Mouse (Mus musculus) induced T-regulatory cell, adult 2 months (primary cell): ENCODE data around the gene Ly6g6e.
A peak's percentile ranks its signal among the peaks of the same experiment; 100 is the strongest.

ENCODE experiments used
- DNase-seq: peaks from one replicate; pipeline ENCODE4 v3.0.0-alpha.2; 2012; ENCODE audit warnings: low read depth

Gene Ly6g6e

DNA sequence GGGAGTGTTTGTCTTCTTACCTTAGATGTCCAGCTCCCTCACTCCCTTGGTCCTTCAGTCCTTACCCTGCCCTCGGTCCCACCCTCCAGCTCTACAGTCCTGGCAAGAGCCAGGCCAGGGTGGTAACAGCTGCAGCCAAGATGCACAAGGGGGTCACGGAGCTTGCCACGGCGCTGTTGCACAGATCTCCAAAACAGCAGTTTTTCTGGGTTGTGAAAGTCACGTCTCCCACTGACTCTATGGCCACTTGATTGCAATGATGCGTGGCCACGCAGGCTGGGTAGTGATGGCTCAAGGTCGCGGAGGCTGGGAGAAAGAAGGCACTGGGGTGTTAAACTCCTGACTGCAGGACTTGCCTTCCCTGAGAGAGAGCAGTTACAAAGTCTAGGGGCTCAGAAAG lies 5.2 kb upstream of the Ly6g6e start:
- no peak for DNase-seq

- DNase-seq: no peak
Observed at GRCm38 (mm10) chr17:35074097-35074496, 2.6 kb upstream of the Ly6g6e start.

DNA sequence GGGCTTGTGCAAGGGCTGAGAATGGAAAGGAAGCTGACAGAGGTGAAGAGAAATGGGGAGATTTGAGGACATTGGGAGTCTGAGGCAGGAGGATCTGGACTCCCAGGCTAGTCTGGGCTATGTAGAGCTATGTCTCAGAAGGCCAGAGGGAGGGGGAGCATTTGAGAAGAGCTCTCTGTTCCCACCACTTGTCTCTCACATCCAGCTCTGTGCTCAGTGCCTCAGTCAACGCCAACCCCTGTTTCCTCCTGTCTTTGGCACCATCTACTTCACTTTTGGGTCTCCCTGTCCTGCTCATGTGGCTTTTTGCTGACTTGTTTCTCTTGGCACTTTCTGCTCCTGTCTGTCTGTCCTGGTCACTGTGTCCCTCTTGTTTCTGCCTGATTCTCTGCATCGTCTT lies 583 bp downstream of the Ly6g6e start:
- no peak for DNase-seq

DNA sequence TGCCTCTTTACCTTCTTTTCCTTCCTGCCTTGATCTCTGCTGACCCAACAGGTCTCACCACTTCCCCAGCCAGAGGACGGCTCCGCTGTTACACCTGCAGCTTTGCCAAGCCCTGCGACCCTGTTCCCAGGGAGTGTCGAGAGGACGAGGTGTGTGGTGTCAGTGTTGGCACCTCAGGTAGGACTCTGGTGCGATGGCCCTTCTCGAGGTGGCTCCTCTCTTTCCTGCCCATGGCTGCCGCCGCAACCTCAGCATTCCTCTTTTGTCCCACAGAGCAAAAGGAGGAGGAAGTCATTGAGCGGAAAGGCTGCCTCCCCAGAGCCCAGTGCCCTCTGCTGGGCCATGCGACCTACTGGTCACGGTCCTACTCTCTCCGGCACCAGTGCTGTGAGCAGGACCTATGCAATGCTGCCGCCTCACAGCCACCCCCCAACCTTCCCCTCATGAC lies 1.1 kb downstream of the Ly6g6e start, which contains the start of gene Ly6g6d:
Ly6g6d (minus strand) TSS at position 280 of the 448 bp plus-strand sequence.
- no peak for DNase-seq

DNA sequence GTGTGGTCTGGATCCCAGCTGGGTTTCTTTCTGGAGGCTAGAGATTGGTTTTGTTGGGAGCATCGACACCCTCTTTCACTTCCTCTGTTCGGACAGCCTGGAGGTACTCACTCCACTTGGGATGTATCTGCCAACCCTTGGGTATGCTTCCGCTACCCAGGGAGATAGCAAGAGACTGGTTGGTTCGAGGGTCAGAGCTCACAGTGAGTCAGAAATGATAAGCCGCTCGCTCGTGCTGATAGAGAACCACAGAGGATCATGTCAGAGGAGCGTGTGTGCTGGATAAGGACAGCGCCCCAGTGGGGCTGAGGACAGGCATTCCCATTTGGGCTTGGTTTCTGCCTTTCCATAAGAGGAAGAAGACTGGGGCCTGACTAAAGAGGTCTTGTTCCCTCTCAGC lies 3.1 kb downstream of the Ly6g6e start:
- no peak for DNase-seq

- no peak for DNase-seq
Observed at GRCm38 (mm10) chr17:35080248-35080647, 3.5 kb downstream of the Ly6g6e start.

- no peak for DNase-seq
Observed at GRCm38 (mm10) chr17:35080710-35081109, 4.0 kb downstream of the Ly6g6e start.

DNA sequence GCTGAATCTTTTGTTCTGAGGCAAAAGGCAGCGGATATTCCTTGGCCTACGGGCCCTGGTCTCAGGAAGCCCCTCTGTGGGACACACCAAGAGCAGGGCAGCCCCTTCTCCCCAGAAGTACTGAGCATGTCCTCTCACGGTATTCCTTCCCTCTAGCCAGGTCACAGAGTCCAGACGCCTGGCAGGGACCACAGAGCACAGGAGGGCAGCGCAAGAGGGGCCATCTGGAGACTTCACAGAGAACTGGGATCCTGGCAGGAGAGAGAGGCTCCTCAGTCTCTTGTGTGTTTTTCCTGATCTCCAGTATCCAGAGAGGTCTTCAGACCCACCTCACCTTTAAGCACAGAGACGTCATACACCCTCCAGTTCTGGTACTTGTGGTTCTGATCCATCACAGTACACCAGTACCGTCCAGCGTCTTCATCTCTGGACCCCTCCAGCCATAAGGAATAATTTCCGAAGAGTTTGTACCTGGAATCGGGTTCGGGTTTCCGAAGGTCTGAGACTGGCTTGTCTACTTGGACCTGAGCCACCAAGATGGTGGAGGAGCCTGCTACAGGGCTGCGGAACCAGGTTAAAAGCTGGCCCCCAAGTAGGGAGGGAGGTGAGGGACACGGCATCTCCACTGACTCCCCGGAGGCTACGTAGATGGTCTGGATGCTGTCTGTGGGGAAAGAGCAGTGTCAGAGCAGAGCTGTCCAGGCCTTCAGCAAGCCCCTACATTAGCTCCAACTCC lies 6.3 kb downstream of the Ly6g6e start:
- no peak for DNase-seq

GRCm38 (mm10) chr17:35083929-35084497 lies 7.3 kb downstream of the Ly6g6e start:
- no peak for DNase-seq

GRCm38 (mm10) chr17:35085208-35085865 lies 8.6 kb downstream of the Ly6g6e start, which contains the start of gene Ly6g6f:
Gene Ly6g6f, minus strand, starts transcription at chr17:35085610.
- DNase-seq: no peak

DNA sequence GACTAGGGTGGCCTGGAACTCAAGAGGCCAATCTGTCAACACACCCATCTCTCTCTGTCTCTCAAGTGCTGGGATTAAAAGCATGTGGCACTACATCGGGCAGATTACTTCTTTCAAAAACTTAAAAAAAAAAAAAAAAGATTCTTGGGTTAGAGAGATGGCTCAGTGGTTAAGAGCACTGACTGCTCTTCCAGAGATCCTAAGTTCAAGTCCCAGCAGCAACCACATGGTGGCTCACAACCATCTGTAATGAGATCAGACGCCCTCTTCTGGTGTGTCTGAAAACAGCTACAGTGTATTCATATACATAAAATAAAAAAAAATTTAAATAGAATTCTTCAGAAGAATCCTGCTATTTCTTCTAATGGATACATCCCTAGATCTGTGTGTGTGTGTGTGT lies 11.4 kb downstream of the Ly6g6e start:
- DNase-seq: peak; percentile 47

DNA sequence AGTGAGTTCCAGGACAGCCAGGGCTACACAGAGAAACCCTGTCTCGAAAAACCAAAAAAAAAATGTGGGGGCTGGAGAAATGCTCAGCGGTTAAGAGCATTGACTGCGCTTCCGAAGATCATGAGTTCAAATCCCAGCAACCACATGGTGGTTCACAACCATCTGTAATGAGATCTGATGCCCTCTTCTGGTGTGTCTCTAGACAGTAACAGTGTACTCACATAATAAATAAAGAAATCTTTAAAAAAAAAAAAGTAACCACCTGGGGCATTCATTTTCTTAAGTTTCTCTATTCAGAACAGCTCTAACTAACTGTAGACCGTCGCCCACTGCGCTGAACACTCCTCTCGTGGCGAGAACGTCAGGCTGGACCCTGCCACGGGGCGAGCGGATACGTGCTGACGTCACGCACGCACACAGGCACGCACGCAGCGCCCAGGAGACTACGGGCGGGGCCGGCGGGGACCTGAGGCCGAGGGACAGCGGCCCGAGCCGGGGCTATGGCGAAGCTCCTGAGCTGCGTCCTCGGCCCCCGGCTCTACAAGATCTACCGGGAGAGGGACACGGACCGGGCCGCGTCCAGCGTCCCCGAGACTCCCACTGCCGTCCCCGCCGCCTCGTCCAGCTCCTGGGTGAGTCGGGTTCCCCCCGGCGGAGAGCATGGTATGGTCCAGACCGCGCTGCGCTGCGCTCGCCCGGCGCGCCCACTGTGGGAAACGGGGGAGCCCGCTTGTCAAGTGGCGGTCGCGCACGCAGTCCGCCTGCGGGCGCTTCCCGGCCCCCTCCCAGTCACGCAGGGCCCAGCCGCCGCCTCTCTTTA lies 12.3 kb downstream of the Ly6g6e start, which contains the start of gene Abhd16a:
Abhd16a (plus strand) TSS at position 439 of the 820 bp plus-strand sequence.
- peak; percentile 96 for DNase-seq

- no peak for DNase-seq
Observed at GRCm38 (mm10) chr17:35090166-35090932, 13.6 kb downstream of the Ly6g6e start.

- DNase-seq: no peak
Observed at GRCm38 (mm10) chr17:35092403-35093198, 15.9 kb downstream of the Ly6g6e start.

DNA sequence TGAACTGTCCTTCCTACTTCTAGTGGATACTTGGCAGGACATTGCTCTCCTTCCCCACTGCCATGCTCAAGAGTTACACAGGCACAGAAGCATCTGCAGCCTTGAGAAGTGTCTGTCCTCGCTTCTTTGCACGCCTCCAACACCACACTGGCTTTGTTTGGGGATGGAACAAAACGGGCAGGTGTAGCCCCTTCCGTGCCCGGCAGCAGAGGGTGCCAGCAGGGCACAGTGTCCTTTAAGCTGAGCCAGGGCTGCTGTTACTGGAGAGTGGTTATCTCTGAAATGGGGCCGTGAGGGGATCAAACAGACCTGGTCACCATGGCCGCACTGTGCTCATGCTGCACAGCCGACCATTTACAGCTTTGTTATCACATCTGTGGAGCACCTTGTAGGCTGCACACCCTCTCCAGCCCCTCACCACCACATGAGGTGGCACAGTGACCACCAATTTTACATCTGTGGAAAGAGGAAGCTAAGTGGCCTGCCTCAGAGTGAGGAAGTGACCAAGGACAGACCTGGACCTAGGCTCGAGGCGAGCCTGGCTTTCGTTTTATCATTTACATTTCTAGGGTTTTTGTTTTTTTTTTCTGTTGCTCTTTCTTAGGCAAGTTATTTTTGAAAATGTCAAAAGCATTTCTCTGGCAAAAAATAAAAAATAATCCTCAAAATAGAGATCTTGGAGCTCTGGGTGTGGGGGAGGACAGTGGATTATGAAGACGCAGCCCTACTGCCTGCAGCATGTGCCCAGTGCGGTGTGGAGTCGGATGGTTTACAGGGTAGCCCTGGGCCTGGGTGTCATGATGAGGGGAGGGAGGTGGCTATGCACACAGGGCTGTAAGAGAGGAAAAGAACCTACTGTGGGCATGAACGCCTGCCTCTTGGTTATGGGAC lies 18.0 kb downstream of the Ly6g6e start:
- DNase-seq: no peak

DNA sequence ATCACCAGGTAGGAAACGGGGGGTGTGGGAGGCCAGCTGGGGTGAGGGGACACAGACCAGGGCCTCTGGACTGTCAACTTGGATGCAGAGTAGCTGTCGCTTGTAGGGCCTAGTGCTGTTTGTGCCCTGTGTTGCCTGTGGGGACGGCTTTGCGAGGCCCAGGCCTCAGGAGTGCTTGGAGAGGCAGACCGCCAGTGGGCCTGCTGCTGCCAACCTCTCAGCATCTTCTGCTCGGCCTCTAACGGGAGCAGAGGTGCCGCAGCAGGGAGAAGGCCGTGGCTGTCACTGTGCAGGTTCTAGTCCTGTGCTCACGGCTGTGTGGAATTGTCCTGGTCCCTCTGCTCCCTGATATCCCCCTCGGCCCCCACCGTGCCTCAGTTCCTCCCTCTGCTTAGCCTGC lies 19.9 kb downstream of the Ly6g6e start:
- no peak for DNase-seq

- no peak for DNase-seq
Observed at GRCm38 (mm10) chr17:35097164-35097655, 20.5 kb downstream of the Ly6g6e start.

DNA sequence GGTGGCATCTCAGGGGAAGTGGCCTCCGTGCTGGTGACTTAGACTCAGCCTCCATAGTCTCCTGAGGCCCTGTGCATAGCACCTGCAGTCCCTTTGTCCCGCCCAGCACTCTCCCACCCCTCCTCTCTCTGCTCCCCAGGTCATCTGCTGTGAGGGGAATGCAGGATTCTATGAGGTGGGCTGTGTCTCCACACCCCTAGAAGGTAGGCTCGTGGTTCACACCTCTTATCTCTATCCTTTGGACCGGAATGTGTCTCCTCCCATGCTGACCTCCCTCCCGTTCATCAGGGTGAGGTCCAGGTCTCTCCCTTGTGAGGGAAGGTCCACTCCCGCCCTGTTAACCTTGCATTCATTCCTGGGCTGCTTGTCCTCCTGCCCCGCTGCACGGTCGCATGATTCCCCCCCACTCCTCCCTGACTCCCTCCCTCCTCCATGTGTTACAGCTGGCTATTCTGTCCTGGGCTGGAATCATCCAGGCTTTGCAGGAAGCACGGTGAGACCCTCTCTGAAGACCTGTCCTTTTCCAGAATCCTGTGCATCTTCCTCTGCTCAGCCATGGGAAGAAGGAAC lies 23.6 kb downstream of the Ly6g6e start:
- DNase-seq: no peak

DNA sequence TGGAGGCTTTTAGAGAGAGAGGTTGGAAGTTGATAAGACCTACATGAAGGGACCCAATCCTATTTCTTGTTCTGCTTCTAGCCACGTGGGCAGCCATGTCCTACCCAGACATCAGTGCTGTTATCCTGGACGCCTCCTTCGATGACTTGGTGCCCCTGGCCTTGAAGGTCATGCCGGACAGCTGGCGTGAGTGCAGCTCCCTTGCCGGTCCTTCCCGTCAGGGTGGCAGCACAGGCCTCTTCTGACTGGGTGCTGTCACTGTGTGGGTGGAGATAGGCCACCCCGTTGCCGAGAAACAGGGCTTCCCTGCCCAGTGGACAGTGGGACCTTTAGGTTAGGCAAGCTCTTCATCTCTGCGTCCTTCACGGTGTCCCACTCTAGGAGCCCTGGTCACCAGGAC lies 24.5 kb downstream of the Ly6g6e start:
- DNase-seq: no peak
